Mouse (Mus musculus) heart, postnatal 10 days (tissue): ENCODE results near the gene Fam53b. TPM values are rescaled to one million over a fixed set of nuclear protein-coding genes. Genes with fewer than 3 reads are reported as not detected.
A peak's percentile ranks its signal among the peaks of the same experiment; 100 is the strongest.

Experiments
- DNase-seq, 2 experiments: peaks; one replicate each; pipeline ENCODE4 v3.0.0; 2021
- intact Hi-C: fragments of 180-260 bp; cut with DNase I; formaldehyde crosslinking; loops from one replicate; pipeline ENCODE4 v1.15.1; 2025
- total RNA-seq, 2 experiments: library from RNA; stranded (reverse); gene quantifications; 2 replicates each; pipeline ENCODE4 v1.2.3; 2021

Gene Fam53b
- total RNA-seq, 2 experiments from 2014 or later: 35.5 to 46.0 TPM

DNA sequence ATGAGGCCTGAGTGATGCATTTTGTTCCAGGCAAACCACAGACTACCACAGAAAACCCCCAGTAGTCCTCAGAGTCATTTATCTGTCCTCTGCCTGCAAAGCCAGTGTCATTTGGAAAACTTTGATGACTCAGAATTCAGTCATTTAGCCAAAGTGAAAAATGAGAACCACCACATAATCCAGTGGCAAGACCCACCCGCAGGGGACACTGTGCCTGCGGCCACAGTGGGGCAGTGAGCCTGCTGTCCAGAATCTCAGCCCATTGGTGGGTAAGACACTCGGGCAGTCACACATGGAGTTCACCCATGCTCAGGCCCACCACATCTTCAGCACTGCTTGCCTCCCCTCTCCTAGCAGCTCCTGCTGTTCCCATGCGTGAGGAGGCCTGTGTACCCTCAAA, 94.1 kb downstream of the Fam53b start:
- intact Hi-C loops: no loop called here
- DNase-seq: no peak

DNA sequence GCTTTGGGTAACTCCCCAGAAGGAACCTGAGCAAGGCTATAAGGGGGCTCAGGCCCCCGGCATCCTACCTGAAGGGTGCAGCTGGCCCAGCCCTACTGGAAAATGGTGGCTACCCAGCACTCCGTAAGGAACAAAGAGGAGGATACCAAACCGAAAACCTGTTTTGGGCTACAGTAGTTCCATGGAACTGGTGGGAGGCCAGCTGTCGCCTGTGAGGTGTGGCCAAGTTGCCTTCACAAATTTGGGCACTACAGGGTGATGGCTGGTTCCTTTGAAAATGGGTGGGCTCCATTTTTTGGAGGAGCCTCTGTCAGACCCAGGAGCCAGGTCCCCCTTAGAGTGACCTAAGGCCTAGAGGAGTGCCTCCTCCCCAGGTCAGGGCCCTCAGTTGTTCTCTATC, 98.4 kb downstream of the Fam53b start:
- no peak for DNase-seq
- intact Hi-C loops: loop anchor here (2.0 kb wide), 1 partner anchor 58 kb away; no protein-coding TSS in a partner anchor

DNA sequence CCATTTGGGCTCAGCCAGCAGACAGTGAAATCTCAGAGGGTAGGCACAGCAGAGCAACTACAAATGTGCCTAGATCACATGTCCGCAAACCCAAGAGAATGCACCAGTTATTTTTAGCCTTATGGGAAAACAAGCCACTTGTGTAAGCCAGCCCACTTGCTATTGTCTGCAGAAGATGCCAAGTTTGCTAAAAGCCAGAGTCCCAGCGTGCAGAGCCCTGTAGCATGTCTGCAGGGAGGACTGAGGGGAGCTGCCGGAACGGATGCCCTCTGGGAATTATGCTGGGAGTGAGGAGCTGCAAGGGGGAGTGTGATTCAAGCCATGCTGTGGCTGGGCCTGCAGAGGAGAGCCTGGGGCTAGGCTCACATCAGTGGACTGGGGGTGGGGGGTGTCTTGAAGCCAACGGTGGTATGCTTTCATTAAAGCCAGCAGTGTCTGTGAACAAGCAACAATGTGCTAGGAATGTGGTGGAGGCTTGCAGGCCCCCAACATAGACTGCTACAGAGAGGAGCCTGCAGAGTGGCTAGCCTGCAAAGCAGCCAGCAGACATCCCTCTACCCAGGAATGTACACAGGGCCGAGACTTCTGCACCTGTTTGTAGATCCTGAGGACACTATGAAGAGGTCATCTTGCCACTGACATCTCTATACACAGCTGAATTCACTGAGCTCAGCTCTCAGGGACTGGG, 99.3 kb downstream of the Fam53b start:
- peak; percentile 87 to 89 for DNase-seq
- intact Hi-C loops: loop anchor here (2.0 to 5.0 kb wide), 2 partner anchors 42 to 58 kb away; no protein-coding TSS in a partner anchor

DNA sequence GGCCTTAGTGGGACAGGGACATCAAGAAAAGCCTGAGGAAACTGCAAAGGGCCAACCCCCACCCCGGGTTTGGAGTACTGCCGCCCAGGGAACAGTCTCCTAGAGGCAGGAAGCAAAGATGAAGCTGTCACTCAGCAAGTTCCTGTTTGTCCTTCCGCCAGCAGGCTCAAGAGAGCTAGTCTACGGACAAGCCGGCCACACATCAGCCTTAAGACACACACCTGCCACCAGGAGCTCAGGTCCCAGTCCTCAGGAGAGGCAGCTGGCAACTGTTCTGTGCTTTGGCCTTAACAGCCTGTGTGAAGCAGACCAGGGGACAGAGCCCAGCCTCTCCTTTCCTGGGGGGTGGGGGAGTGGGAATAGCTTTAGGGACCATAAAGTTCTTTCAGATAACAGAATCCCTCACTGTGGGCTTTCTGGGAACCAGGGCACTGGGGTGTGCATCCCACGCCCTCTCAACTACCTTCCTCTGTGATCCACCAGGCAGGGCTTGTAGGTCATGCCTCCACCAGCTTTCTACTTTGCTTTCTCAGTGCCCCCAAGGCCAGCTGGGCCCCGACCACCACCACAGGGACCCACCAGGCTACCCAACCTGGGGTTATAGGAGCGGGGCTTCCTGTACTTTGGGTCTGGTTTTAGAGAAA, 100.1 kb downstream of the Fam53b start:
- peak; percentile 69 to 76 for DNase-seq
- intact Hi-C loops: loop anchor here (2.0 to 5.0 kb wide), 2 partner anchors 41 to 57 kb away; no protein-coding TSS in a partner anchor

DNA sequence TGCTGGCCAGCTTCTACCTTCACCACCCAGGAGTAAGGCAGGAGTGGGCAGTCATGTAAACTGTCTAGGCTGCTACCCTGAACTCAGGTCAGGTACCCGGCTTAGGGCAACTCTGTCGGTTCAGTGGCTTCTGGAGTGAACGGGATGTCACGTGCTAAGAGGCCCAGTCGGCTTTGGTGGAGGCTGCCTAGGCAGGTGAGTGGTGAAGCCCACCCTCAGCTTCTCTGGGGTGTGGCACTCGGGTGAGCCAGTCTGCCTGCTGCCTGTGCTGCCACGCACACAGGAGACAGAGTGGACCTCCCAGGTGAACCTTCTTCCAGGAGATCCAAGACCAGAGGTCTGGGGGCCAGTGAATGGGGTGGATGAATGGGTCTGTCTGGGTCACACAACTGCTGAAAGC, 100.7 kb downstream of the Fam53b start:
- DNase-seq: no peak
- intact Hi-C loops: loop anchor here (5.0 kb wide), 1 partner anchor 41 kb away; no protein-coding TSS in a partner anchor

DNA sequence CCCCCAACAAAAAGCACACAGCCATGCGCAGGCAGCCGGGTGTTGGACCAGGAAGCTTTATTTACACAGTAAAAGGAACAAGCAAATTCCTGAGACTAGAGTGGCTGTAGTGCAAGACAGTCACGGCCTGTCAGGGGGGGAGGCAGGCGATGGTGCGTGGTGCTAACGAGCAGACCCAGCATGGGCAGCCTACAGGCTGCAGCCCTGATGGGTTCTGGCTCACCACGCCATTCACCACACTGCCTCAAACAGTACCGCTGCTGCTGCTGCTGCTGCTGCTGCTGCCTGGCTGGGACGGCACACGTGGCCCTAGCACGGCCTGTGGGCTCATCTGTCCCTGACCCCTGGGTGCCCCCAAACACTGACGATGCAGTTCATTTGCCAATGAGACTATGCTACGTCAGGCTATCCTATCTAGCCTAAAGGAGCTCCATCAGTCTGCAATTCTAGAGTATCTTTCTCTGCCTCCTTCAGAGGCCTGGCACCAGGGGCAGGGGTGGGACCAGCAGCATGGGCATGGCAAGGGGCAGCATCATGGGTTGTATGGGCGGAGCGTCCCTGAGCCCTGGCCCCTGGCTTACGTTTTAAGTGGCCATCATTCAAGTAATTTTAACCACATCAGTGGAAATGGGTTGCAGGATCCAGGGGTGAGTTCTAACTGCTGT, 101.5 kb downstream of the Fam53b start:
- DNase-seq: no peak
- intact Hi-C loops: loop anchor here (5.0 kb wide), 1 partner anchor 40 kb away; no protein-coding TSS in a partner anchor

DNA sequence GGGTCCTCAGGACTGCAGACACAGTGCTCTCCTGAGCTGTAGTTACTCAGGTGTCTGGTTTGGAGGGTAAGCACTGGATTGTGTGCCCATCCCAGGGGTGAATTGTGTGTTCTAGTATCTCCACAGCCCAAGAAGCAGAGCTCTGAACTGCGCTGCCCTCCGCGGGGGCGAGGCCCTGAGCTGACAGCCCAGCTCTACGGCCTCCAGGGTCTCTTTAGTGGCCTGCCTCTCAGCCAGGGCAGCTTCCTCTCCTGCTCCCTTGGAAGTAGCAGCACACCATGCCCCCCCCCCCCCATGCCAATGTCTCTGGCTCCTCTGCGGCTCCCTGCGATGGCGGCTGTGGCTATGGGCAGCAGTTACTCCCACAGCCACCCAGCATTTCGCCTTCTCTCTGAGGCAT, 102.1 kb downstream of the Fam53b start:
- no peak for DNase-seq
- intact Hi-C loops: loop anchor here (5.0 kb wide), 1 partner anchor 39 kb away; no protein-coding TSS in a partner anchor

DNA sequence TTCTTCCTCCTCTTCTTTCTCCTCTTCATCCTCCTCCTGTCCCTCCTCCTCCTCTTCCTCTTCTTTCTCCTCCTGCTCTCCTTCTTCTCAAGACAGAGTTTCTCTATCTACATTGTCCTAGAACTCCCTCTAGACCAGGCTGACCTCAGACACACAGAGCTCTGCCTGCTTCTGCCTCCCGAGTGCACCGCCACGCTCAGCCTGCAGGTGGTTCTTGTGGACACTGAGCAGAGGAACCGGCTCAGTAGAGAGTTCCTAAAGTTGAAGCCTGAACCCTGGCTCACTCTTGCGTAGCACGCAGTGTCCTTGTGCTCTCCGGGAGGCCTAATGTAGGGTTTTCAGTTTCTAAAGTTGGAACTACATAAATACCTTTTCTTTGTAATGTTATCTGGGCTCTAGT, 108.6 kb downstream of the Fam53b start:
- DNase-seq: no peak
- intact Hi-C loops: no loop called here

DNA sequence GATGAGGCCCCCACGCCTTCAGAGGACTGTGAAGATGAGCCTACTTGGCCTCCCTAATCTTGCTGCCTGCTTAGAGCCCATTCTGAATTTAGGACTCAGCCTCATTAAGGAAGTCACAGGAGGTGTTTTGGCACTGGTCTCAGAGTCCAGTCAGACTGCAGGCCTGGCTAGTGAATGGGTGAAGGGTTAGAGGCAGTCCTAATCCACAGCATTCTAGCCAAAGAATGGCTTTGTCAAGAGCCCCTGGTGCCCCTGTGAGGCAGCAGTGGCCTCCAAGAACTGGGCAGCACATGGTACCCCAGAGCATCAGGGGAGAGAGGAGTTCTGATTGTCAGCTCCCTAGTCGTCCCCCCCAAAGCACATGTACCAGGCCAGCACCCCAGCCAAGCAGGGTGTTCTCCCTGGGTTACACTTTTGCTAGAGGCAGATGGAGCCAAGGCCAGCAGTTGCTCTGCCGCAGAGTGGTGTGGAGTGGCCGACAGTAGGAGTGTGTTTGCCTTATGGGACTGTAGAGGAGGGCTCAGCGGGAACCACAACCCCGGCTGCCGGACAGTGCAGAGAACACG, 109.3 kb downstream of the Fam53b start:
- no peak for DNase-seq
- intact Hi-C loops: no loop called here

DNA sequence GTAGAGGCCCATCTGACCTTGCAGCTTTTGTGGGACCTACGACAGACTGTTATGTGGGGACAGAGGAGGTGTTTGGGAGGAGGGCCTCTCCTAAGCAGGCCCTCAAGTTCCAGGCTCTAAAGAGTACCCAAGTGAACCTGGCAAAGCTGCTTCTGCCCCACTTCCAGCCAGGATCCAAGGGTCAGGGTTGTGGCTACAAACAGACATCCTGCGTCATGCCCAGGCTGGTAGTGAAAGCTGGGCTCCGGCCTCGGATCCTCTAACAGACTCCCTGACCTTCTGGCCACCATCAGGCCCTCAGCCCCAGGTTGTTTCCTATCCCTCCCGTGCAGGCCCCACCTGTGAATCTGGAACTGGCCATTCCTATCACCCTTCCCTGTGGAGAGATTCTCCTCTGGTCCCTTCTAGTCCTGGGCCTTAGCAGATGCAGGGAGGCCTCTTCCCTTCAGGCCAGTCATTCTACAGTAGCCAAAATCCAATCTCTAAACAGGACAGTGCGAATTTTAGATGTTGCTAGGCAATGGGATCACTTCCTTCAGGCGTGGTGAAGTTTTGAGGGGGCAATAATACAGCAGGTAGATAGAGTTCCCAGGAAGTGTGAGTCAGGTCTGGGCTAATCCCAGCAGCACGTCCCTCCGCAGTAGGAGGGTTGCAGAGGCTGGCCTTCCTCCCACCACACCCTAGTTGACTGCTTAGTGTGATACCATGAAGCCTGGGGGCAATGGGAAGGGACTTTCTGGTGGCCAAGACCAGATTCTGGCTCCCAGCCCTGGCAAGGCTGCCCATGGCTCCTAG, 110.0 kb downstream of the Fam53b start:
- DNase-seq: no peak
- intact Hi-C loops: no loop called here

DNA sequence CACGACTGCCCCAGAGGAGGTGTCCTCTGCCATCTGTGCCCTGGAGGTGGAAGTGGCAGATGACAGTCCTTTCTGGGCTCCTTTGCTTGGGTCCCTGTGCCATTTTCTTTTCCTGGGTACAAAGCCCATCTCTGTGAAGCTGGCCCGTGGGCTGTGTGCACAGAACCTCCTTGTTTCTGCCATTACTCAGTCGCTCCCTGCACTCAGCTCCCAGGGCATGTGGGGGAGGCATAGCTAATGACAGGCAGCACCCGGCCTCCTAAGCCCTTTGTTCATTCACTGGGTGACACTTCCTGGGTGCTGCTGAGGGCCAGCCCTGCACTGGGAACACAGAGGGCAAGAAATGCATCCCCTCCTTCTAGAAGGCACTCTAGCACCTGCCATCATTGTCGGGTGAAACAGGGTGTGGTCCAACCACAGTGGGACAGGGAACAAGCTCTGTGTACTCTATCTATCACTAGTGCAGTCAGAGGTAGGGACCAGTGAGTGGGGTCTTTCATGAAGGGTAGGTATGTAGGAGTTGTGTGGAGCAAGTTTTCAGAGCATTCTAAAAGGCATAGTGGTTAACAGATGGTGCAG, 111.1 kb downstream of the Fam53b start:
- no peak for DNase-seq
- intact Hi-C loops: no loop called here

DNA sequence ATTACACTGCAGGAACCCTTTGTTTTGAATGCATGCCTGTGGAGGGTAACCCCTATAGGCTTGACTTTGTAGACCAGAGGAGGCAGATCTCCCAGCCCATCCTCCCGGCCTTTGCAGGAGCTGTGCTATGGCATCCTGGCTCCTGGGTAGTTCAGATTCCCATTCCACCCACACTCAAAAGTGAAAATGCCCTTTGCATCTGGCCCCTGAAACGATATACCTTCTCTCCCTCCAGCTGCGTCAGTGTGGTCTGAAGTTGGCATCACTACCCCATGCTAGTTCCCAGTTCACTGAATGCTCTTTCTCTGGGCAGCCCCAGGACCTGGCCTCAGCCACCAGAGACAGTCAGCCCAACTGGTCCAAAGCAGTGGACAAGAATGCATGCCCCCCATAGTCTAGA, 111.7 kb downstream of the Fam53b start:
- DNase-seq: no peak
- intact Hi-C loops: no loop called here

DNA sequence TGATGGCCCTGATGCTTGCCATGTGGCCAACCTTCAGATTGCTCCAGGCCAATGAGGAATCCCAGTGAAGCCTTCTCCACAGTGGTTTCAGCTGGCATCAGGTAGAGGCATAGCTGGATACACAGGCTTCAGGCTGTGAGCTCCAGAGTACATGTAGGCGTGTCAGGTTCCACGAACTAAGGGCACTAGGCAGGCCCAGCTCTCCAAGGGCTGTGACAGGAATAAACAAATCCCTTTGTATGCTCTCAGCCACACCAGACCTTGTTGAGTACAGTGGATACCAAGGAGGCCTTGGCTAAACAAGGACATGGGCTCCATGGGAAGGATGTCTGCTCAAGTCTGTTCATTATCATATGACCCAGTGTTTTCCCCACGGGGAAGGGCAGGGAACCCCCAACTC, 112.3 kb downstream of the Fam53b start:
- intact Hi-C loops: no loop called here
- DNase-seq: no peak

DNA sequence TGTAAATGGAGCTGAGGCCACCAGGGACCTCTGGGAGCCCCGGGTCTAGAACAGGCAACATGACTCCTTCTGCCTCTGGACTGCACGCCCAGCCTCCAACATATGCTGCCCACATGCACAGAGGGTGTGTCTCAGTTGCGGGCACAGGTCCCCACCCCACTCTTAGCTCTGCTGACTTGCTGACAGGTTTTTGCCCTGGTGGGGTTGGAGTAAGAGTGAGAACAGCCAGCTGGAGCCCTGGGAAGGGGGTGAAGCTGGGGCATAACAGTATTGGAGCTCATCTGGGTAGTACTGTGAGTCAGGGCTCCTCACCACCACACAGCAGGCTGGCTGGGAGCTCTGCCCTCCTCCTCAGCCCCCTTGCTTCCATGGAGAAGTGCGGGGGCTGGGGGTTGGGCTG, 113.6 kb downstream of the Fam53b start:
- DNase-seq: no peak
- intact Hi-C loops: no loop called here

DNA sequence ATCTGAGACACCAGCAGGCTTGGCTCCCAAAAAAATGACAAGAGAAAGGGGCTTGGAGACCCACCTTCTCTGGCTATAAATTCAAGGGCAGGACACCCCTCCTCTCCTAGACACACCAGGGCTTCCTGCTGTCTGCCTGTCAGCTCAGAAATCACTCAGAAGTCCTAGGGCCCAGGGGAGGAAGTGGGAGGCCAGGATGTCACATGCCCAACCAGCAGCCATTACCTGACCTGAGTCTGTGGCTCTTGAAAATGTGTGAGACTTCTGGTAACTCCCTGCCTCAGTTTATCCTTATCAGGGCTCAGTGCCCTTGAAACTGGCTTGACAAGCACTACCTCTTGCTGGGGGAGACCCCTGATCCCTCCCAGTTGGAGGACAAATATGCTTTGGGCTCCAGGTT, 114.0 kb downstream of the Fam53b start:
- intact Hi-C loops: loop anchor here (5.0 kb wide), 1 partner anchor 883 kb away; no protein-coding TSS in a partner anchor
- DNase-seq: no peak

DNA sequence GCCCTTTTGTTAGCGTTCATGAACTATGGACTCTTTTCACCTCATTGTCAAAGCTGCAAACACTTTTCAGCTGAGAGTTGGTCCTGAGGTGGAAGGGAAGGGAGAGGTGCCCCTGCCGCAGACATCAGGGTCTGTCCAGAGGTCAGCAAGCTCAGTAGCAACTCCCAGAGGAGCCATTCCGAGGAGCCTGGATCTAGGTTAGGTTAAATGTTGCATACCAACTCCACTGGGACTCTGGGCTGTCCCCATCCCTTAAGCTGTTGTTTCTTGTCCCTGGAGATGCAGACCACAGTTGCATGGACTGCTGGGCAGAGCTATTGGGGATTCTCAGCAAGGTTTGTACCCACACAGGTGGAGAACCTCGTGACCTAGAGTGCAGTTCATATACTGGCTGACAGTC, 114.5 kb downstream of the Fam53b start:
- no peak for DNase-seq
- intact Hi-C loops: loop anchor here (5.0 kb wide), 1 partner anchor 883 kb away; no protein-coding TSS in a partner anchor

DNA sequence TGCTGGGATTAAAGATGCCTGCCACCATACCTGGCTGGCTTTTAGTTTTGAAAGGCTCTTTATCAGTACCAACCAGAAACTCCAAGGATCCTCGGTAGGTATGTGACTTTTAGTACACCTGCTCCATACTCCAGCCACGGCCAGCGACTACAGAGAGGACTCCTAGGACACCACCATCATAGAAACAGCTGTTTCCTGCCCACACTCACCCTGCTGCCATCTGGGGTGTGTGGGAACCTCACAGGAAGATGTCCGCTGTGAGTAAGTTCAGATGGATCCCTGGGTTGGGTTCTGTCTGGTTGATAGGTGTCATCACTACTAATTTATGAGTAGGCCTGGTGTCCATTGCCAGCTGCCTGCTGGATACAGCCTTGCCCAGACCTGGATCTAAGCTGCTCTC, 114.9 kb downstream of the Fam53b start:
- no peak for DNase-seq
- intact Hi-C loops: loop anchor here (5.0 kb wide), 1 partner anchor 884 kb away; no protein-coding TSS in a partner anchor

DNA sequence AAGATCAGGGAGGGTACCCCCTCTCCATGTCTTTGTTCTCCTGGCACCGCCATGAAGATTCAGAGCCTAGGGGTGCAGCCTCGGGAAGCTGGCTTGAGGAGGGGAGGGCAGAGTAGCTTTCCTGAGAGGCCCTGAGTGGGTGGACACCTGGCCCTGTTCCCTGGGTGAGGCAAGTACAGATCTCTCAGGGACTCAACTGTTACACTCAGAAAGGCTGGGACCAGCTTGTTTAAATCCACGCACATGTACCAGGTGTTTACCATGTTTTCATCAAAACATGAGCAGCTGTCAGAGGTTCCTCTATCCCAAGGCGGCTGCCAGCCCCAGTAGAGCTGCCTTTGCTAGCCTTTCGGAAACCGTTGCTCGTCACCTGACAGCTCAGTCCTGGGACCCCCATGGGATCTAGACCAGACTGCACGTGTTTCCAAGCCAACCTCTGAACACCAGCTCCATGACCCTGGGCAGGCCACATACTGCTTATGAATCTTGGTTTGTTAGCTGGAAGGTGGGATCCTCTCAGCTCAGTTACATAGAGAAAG, 116.4 kb downstream of the Fam53b start:
- no peak for DNase-seq
- intact Hi-C loops: loop anchor here (5.0 kb wide), 1 partner anchor 885 kb away; no protein-coding TSS in a partner anchor

DNA sequence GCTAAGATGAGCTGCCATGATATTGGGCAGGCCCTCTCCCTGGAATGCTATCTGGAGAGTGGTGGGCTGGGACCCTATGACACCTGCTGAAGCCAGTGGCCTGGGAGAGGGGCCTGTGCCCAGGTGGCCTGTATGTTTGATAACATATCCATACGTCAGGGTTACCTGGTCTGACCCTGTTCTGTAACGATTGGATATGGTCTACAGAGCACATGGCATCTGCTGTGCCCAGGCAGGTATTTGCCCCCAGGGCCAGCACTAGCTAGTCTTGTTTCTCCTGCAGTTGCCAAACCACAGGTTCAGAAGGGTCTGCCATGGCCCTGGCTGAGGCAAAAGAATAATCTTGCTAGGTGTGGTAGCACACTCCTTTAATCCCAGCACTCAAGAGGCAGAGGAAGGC, 120.1 kb downstream of the Fam53b start:
- intact Hi-C loops: no loop called here
- no peak for DNase-seq

DNA sequence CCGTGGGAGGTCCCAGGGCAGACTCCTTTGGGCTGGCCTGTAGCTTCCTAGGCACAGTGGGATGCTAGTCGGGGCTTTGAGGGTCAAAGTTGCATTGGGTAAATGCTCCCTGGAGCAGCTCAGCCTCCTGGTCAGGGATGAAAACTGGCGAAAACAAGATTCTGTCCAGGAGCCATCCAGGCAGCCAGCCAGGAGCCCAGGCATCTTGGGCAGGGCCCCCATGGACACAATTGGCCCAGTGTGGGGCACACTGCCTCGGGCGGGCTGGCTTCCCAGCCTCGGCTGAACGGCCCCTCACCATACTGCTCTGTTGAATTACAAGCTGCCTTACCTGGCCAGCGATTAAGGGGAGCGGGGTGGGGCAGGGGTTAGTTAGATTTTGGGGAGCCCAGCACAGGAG, 121.0 kb downstream of the Fam53b start:
- no peak for DNase-seq
- intact Hi-C loops: no loop called here
